Mouse (Mus musculus) testis, postnatal 14 days (tissue): ENCODE results near the gene Gm4498.
"Not testable (repeated sequence)": the region's sequence is repeated elsewhere in the genome, so short reads cannot be mapped to it uniquely, and the experiment has no call there.

ENCODE experiments used
- DNase-seq: peaks from one replicate; pipeline ENCODE4 v3.0.0; 2021; ENCODE audit warnings: low spot score

Gm4498 gene

DNA sequence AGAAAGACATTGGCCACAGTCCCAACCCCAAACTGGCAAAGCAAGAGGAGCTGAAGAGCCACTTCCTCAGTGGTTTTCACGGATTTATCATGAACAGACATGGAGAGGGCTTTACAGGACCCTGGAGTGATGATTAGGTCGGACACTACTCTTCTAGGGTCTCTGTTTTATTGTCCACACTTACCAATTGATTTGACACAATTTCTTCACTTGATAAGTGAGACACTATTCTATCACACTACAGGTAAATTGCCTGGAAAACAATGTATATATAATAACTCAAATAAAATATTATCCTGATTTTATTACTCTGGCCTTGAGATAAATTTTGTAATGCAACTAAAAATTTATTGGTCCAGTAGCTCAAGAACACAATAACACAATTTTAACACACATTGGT, at the start of gene Gm4498:
Gene Gm4498, minus strand, starts transcription at position 101 of the 400 bp plus-strand sequence.
- DNase-seq = not testable (repeated sequence)

DNA sequence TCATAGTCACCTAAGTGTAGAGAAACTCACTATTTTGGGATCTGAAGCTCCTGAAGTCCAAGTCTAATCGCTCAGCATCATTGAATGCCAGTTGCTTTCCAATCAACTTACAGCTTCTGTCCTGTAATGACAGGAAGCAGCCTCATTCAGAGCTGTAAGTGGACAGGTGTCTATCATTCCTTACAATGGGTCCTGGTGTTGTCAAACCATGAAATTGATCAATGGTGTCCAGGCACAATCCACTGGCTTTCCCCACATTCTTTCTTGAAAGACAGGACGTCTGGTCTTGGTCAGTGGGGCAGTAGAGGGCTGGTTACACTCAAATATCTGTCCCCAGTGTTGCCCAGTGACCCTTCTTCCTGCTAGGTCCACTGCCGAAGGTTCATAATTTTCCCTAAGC, 29.1 kb upstream of the Gm4498 start, which contains the start of gene Gm5890:
Gene Gm5890, minus strand, starts transcription at position 101 of the 400 bp plus-strand sequence.
- not testable (repeated sequence) for DNase-seq

DNA sequence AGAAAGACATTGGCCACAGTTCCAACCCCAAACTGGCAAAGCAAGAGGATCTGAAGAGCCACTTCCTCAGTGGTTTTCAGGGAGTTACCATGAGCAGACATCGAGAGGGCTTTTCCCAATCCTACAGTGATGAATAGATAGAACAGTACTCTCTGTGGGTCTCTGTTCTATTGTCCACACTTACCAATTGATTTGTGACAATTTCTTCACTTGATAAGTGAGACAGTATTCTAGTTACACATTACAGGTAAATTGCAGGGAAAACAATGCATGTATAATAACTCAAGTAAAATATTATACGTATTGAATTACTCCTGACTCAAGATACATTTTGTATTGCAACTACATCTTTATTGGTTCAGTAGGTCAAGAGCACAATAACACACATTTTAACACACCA, 28.1 kb downstream of the Gm4498 start, which contains the start of gene Gm6164:
Gene Gm6164, minus strand, starts transcription at position 101 of the 400 bp plus-strand sequence.
- DNase-seq = not testable (repeated sequence)

DNA sequence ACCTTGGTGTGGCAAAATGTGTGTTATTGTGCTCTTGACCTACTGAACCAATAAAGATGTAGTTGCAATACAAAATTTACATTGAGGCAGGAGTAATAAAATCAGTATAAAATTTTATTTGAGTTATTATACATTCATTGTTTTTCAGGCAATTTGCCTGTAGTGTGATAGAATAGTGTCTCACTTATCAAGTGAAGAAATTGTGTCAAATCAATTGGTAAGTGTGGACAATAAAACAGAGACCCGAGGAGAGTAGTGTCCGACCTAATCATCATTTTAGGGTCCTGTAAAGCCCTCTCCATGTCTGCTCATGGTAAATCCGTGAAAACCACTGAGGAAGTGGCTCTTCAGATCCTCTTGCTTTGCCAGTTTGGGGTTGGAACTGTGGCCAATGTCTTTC, 40.2 kb downstream of the Gm4498 start, which contains the start of gene Vmn1r95:
Gene Vmn1r95, plus strand, starts transcription at position 301 of the 400 bp plus-strand sequence.
- not testable (repeated sequence) for DNase-seq
